Mouse (Mus musculus): ENCODE results near the gene Gm39115. TPM values are rescaled to one million over a fixed set of nuclear protein-coding genes. Genes with fewer than 3 reads are reported as not detected.

The Gm39115 gene
- polyA plus RNA-seq, 1 experiment from 2014 or later = not detected

GRCm38 (mm10) chr7:142093696-142094240 is 42.1 kb downstream of the Gm39115 start:
- Histone ChIP-seq H3K27me3 (replicated peaks; ENCODE audit: low read depth, poor library complexity, severe bottlenecking) (peaks cover 99% of the 10 kb centered on the region), H3K27ac (replicated peaks) (0 out of 2 replicates have a peak overlapping the region, but pooled peaks have one; percentile 77), H3K36me3 (replicated peaks) (no peaks in the 10 kb centered on the region), H3K4me1 (peaks cover 42% of the 10 kb centered on the region), H3K4me3 (peak overlapping the region; percentile 77), H3K9me3 (no peaks in the 10 kb centered on the region)
- no peak for DNase-seq (ENCODE audit: low spot score)
- 20% methylated on average over 6 of the region's 6 CpGs for WGBS

DNA sequence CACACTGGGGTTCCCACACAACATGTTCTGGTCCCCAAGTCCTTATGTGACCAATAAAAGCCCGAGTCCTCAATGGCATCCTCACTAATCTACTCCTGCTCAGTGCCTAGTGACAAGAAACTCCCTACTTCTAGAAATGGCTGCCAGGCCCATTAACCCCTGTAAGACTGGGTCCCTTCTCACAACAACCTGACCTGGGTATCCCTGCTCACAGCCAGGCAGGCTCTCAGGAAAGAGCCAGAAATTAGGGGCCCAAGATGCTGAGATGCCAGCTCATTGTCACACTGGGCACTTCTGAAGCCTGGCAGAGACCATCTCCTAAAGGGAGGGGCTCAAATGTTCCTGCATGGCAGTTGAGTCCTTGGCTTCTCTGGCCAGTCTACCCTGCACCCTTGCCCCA is 42.8 kb downstream of the Gm39115 start:
- peak overlapping the region; percentile 77; the same call in 1 of the 2 replicates for H3K4me3 ChIP-seq
- DNase-seq (ENCODE audit: low spot score) = no peak

GRCm38 (mm10) chr7:142091848-142092247 is 44.0 kb downstream of the Gm39115 start:
- WGBS = 15% methylated on average over 4 of the region's 4 CpGs
- DNase-seq (ENCODE audit: low spot score) = no peak
- H3K27me3 ChIP-seq (replicated peaks; ENCODE audit: low read depth, poor library complexity, severe bottlenecking) = peaks cover 100% of the 10 kb centered on the region
- H3K27ac ChIP-seq (replicated peaks) = no peak overlapping the region
- H3K4me1 ChIP-seq = peaks cover 49% of the 10 kb centered on the region
- no peaks in the 10 kb centered on the region for H3K9me3 ChIP-seq
- no peaks in the 10 kb centered on the region for H3K36me3 ChIP-seq (replicated peaks)
- H3K4me3 ChIP-seq = no peak overlapping the region

More for the DNA sequence above, 42.8 kb downstream of the Gm39115 start:
- H3K4me1 ChIP-seq = peaks cover 49% of the 10 kb centered on the region
- H3K9me3 ChIP-seq = no peaks in the 10 kb centered on the region
- WGBS = 51% methylated on average over 1 of the region's 1 CpGs
- no peaks in the 10 kb centered on the region for H3K36me3 ChIP-seq (replicated peaks)
- H3K27ac ChIP-seq (replicated peaks) = no peak overlapping the region
- peaks cover 100% of the 10 kb centered on the region for H3K27me3 ChIP-seq (replicated peaks; ENCODE audit: low read depth, poor library complexity, severe bottlenecking)

GRCm38 (mm10) chr7:142089648-142090447 is 46.0 kb downstream of the Gm39115 start:
- H3K4me3 ChIP-seq = no peak overlapping the region
- H3K4me1 ChIP-seq = peaks cover 38% of the 10 kb centered on the region
- no peak overlapping the region for H3K27ac ChIP-seq (replicated peaks)

GRCm38 (mm10) chr7:142088886-142089285 is 46.9 kb downstream of the Gm39115 start:
- H3K9me3 ChIP-seq = no peaks in the 10 kb centered on the region
- DNase-seq (ENCODE audit: low spot score) = peak; percentile 58
- H3K4me3 ChIP-seq = no peak overlapping the region
- no peak overlapping the region for H3K27ac ChIP-seq (replicated peaks)
- 4% methylated on average over 5 of the region's 5 CpGs for WGBS
- H3K4me1 ChIP-seq = peaks cover 29% of the 10 kb centered on the region
- peaks cover 100% of the 10 kb centered on the region for H3K27me3 ChIP-seq (replicated peaks; ENCODE audit: low read depth, poor library complexity, severe bottlenecking)
- no peaks in the 10 kb centered on the region for H3K36me3 ChIP-seq (replicated peaks)

More at GRCm38 (mm10) chr7:142089648-142090447, 46.0 kb downstream of the Gm39115 start:
- Histone ChIP-seq H3K27me3 (replicated peaks; ENCODE audit: low read depth, poor library complexity, severe bottlenecking) (peaks cover 100% of the 10 kb centered on the region), H3K36me3 (replicated peaks) (no peaks in the 10 kb centered on the region), H3K9me3 (no peaks in the 10 kb centered on the region)
- DNase-seq (ENCODE audit: low spot score) = no peak
- WGBS = 62% methylated on average over 17 of the region's 17 CpGs

GRCm38 (mm10) chr7:142087069-142087652 is 48.7 kb downstream of the Gm39115 start:
- 92% methylated on average over 1 of the region's 1 CpGs for whole genome bisulfite sequencing
- Histone ChIP-seq H3K9me3 (no peaks in the 10 kb centered on the region), H3K4me1 (peaks cover 32% of the 10 kb centered on the region), H3K36me3 (replicated peaks) (peaks cover 6% of the 10 kb centered on the region; the same call in 1 of the 2 replicates), H3K27me3 (replicated peaks; ENCODE audit: low read depth, poor library complexity, severe bottlenecking) (peaks cover 100% of the 10 kb centered on the region), H3K27ac (replicated peaks) (peak overlapping the region; percentile 41; the same call in 1 of the 2 replicates), H3K4me3 (no peak overlapping the region)
- no peak for DNase-seq (ENCODE audit: low spot score)

GRCm38 (mm10) chr7:142086159-142086905 is 49.5 kb downstream of the Gm39115 start:
- Histone ChIP-seq H3K4me3 (no peak overlapping the region), H3K9me3 (no peaks in the 10 kb centered on the region), H3K27ac (replicated peaks) (no peak overlapping the region), H3K27me3 (replicated peaks; ENCODE audit: low read depth, poor library complexity, severe bottlenecking) (peaks cover 100% of the 10 kb centered on the region), H3K4me1 (peaks cover 31% of the 10 kb centered on the region), H3K36me3 (replicated peaks) (peaks cover 10% of the 10 kb centered on the region; the same call in 1 of the 2 replicates)
- 84% methylated on average over 4 of the region's 4 CpGs for WGBS
- no peak for DNase-seq (ENCODE audit: low spot score)

Other genes starting within 250 kb of the Gm39115 start
- 48.1 and 50.9 TPM in 2 replicates for gene Tollip, start 217.5 kb downstream of the Gm39115 start, polyA plus RNA-seq (2016; fragmentation: Nextera tagmentation; extraction: Ambion mirVana)
- 3.0 and 3.7 TPM in 2 replicates for gene Brsk2, start 186.3 kb downstream of the Gm39115 start, polyA plus RNA-seq (2016; fragmentation: Nextera tagmentation; extraction: Ambion mirVana)
- gene Mob2, start 75.0 kb downstream of the Gm39115 start, polyA plus RNA-seq (2016; fragmentation: Nextera tagmentation; extraction: Ambion mirVana) = 67.4 and 68.0 TPM in 2 replicates
- gene Dusp8, start 40.2 kb downstream of the Gm39115 start, polyA plus RNA-seq (2016; fragmentation: Nextera tagmentation; extraction: Ambion mirVana) = 3.2 and 3.4 TPM in 2 replicates
- not detected in 2 replicates for gene Gm45618, start 15.3 kb downstream of the Gm39115 start, polyA plus RNA-seq (2016; fragmentation: Nextera tagmentation; extraction: Ambion mirVana)
- not detected in 2 replicates for gene Gm45337, start 8.6 kb upstream of the Gm39115 start, polyA plus RNA-seq (2016; fragmentation: Nextera tagmentation; extraction: Ambion mirVana)
- gene Gm29735, start 21.1 kb upstream of the Gm39115 start, polyA plus RNA-seq (2016; fragmentation: Nextera tagmentation; extraction: Ambion mirVana) = not detected in 2 replicates
- gene Gm4553, start 29.7 kb upstream of the Gm39115 start, polyA plus RNA-seq (2016; fragmentation: Nextera tagmentation; extraction: Ambion mirVana) = not detected in 2 replicates
- gene Krtap5-2, start 40.0 kb upstream of the Gm39115 start, polyA plus RNA-seq (2016; fragmentation: Nextera tagmentation; extraction: Ambion mirVana) = not detected in 2 replicates
- not detected in 2 replicates for gene Gm10153, start 54.4 kb upstream of the Gm39115 start, polyA plus RNA-seq (2016; fragmentation: Nextera tagmentation; extraction: Ambion mirVana)
- gene Krtap5-3, start 65.3 kb upstream of the Gm39115 start, polyA plus RNA-seq (2016; fragmentation: Nextera tagmentation; extraction: Ambion mirVana) = not detected in 2 replicates
- gene Gm7579, start 75.8 kb upstream of the Gm39115 start, polyA plus RNA-seq (2016; fragmentation: Nextera tagmentation; extraction: Ambion mirVana) = not detected in 2 replicates
- not detected in 2 replicates for gene Krtap5-5, start 93.9 kb upstream of the Gm39115 start, polyA plus RNA-seq (2016; fragmentation: Nextera tagmentation; extraction: Ambion mirVana)
- gene Gm40460, start 105.0 kb upstream of the Gm39115 start, polyA plus RNA-seq (2016; fragmentation: Nextera tagmentation; extraction: Ambion mirVana) = not detected in 2 replicates
- gene Gm2431, start 122.3 kb upstream of the Gm39115 start, polyA plus RNA-seq (2016; fragmentation: Nextera tagmentation; extraction: Ambion mirVana) = not detected in 2 replicates
- gene Gm4559, start 138.3 kb upstream of the Gm39115 start, polyA plus RNA-seq (2016; fragmentation: Nextera tagmentation; extraction: Ambion mirVana) = not detected in 2 replicates
- not detected in 2 replicates for gene Krtap5-1, start 161.1 kb upstream of the Gm39115 start, polyA plus RNA-seq (2016; fragmentation: Nextera tagmentation; extraction: Ambion mirVana)
- gene Krtap5-4, start 167.5 kb upstream of the Gm39115 start, polyA plus RNA-seq (2016; fragmentation: Nextera tagmentation; extraction: Ambion mirVana) = not detected in 2 replicates
- 2.2 and 3.0 TPM in 2 replicates for gene Ifitm10, start 237.7 kb upstream of the Gm39115 start, polyA plus RNA-seq (2016; fragmentation: Nextera tagmentation; extraction: Ambion mirVana)
- gene Gm49369, start 246.6 kb upstream of the Gm39115 start, polyA plus RNA-seq (2016; fragmentation: Nextera tagmentation; extraction: Ambion mirVana) = not detected in 2 replicates

All from embryonic facial prominence, embryonic 10.5 days (tissue).